Mouse (Mus musculus): ENCODE measurements around the gene Tspan9.
A peak's percentile ranks its signal among the peaks of the same experiment; 100 is the strongest.

Gene Tspan9

DNA sequence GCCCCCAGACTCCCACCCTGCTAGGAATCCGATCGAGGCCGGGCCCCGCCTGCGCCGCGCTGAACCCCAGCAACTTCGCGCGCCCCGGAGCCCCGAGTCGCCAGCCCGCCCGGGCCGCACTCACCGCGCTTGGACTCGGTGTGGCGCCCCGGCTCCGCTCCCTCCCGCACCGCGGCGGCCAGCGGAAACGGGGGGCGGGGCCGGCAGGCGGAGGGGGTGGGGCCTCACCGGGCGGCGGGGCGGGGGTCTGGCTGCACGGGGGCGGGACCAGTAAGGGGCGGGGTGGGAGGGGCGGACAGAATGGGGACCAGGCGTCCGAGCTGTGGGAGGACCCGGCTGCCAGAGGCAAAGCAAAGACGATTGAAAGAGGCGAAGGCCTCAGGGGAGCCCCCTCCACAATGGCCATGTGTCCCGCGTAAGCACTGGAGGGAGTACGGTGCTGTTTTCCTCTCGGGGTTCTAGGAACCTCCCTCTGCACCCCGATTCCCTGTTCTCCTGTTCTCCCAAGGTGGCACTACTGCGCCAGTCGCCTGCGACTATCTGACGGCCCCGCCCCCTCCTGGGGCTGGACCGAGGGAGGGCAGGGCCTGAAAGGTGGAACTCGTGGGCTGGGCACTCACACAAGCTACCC is at the start of gene Tspan9:
Tspan9 (minus strand) TSS at position 205 of the 631 bp plus-strand sequence.
- ATAC-seq (ENCODE audit: insufficient number of reproducible peaks, low FRiP score, low TSS enrichment), result peak; percentile 79

DNA sequence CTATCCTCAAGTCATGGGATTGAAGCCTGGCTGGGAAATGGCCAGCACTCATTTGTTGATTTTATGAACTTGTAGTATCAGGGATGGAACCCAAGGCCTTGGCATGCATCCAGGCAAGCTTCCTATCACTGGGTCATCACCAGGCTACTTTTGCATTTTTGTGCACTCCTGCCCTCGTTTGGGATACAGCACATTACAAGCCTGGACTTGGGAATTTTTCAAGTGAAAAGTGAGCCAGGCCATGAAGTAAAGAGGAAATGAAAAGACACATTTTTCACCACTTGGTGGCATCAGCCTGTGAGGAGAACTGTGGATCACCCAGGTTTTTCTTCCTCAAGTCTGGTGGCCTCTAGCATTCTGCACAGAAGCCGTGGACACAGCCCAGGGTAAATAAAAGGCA is 40.1 kb upstream of the Tspan9 start:
- ATAC-seq (ENCODE audit: insufficient number of reproducible peaks, low FRiP score, low TSS enrichment), result no peak

DNA sequence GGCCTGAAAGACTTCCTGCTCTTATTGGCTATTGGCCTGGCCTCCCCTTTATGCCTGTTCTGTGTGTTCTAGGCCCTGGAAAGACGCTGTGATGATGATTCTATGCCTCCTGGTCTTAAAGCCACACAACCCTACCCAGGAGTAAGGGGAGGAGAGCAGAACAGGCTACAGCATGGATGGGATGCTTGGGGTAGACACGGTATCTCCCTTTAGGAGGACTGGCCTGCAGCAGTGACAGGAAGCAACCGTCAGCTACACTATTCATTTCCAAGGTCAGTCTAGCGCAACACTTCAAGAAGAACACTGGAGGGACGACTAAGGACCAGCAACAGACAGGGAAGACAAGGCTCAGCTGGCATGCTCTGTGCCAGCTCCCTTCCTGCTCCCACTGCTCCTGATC is 37.8 kb upstream of the Tspan9 start:
- no peak for ATAC-seq (ENCODE audit: insufficient number of reproducible peaks, low FRiP score, low TSS enrichment)

DNA sequence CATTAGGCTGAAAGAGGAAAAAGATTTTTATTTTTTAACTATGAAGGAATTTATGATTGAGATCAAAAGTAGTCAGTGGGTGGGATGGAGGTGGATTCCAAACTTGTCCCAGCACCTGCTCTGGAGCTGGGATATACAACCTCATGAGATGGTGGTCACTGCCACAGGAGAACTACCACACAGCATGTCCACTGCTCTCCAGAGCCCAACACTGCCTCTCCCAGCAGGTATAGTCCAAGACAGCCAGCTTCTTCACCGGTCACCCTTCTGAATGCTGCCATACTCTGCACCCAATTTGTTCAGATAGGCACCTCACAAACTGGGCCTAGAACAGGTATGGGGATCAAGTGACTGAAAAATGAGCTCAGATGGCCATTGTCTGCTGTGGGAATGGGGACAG is 36.3 kb upstream of the Tspan9 start:
- ATAC-seq (ENCODE audit: insufficient number of reproducible peaks, low FRiP score, low TSS enrichment), result no peak

DNA sequence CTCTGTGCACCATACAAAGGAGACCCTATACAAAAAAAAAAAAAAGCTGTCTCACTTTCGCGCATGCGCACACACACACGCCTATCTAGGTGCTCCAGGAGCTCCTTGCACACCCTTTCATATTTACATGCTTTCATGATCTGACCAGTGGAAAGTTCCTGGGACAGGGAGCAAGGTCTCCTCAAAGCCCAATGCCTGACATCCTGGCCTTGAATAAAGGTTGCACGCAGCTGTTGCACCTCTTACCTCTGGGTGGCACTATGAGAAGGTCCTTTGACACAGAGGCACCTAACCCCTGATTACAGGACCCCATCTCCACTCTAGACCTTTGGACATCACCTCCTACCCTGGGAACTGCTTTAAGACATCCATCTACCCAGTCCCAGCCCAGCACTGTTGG is 35.9 kb upstream of the Tspan9 start:
- ATAC-seq (ENCODE audit: insufficient number of reproducible peaks, low FRiP score, low TSS enrichment), result no peak

DNA sequence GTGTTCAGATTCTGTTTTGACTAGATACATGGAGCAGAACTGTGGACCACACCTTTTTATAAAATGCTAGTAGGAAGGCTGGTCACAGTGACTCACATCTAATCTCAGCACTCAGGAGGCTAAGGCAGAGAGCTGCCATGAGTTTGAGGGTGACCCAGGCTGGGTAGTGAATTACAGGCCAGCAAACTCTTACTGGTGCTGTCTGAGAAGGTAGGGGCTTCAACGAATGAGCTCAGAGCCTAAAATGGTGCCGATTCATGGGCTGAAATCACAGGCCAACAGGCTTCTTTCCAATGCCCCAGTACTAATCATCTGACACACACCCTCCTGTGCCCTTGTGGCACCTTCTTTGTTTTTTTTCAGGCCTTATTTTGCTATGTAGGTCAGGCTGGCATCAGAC is 35.3 kb upstream of the Tspan9 start:
- no peak for ATAC-seq (ENCODE audit: insufficient number of reproducible peaks, low FRiP score, low TSS enrichment)

DNA sequence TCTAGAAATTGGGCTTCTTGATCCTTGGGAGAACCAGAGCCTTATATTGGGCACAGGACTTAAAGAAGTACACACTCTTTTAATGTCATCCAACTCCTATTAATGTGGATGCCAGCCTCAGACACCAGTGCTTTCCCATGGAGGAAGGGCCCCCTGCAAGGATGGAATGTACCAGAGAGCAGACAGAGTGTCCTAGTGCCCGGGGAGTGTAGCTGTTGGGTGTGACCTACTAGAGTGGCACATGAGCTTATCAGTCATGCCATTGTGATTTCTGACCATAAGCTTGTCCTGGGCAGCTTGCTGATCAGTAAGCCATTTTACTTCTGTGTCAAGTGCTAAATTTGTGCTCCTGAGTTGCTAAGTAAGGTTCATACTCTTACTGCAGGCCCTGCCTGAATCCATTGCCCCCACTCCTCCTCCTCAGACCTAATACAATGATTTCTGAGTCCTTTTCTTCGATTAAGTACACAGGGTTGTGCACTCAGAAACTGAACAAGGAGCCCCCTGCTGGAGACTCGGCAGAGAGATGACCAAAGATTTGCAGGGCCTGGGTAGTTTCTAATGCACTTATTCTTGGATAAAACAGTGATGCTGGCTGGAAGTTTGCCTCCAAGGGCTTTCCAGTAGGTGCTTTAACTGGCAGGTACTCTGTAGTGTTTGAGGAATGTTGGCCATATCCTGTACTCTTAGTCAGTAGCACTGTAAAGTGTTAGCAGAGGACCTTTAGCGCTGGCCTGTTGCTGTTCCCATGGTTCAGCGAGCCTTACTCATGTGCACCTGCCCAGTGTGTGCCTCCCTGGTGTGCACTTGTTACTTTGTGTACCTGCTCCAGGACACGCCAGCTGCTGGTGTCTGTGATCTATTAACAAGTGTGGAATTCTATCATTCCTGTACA is 25.6 kb upstream of the Tspan9 start:
- no peak for ATAC-seq (ENCODE audit: insufficient number of reproducible peaks, low FRiP score, low TSS enrichment)

DNA sequence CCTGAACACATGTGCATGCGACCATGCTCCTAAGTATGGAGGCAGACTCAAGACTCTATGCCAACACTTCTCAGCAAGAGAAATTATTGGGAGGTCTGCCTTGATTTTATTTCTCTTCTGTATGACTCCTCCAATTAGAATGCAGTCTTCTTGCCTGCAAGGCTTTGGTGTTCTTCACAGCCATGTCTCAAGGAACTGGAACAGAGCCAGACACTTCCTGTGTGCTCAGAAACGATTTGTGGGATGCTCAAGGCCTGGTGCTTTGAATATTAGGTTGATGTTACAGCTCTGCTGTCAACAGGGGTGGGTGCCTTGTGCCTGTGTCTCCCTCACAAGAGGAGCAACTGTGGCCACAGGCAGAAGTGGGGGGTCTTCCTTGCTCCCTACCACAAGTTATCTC is 22.2 kb upstream of the Tspan9 start:
- ATAC-seq (ENCODE audit: insufficient number of reproducible peaks, low FRiP score, low TSS enrichment), result no peak

DNA sequence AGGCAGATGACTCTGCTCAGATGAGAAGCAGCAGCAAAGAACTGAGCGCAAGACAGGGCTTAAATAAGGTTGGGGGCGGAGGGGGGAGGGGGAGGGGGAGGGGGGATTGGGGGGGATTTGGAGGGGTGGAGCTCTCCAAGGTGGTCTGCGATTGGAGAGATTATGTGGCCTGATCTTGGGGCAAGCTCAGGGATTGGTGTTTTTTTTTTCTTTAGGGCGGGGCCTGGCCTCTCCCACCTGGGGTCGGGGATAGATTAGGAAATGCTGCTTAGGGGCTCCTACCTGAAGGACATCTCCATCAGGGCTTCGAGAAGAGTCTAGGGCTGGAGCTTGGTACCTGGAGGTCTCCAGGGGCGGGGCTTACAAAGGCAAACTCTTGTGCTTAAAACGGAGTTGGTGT is 21.2 kb upstream of the Tspan9 start:
- ATAC-seq (ENCODE audit: insufficient number of reproducible peaks, low FRiP score, low TSS enrichment), result no peak

DNA sequence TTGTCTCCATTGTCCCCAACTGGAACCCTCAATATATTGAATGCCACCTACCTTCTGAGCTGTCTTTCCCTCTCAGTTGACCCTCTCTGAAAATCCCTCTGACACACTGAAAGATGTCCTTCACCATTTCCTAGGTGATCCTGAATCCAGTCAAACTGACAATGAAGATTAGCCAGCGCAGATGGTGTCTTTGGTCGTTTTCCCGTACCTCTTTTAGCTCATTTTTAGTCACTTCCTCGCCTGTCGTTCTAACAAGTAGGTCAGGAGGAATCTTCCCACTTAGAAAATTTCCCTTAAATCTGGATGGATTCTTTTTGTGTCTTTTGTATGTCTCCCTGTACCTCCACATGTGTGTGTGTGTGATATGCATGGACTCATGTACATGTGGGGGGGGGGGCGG is 15.7 kb upstream of the Tspan9 start:
- no peak for ATAC-seq (ENCODE audit: insufficient number of reproducible peaks, low FRiP score, low TSS enrichment)

DNA sequence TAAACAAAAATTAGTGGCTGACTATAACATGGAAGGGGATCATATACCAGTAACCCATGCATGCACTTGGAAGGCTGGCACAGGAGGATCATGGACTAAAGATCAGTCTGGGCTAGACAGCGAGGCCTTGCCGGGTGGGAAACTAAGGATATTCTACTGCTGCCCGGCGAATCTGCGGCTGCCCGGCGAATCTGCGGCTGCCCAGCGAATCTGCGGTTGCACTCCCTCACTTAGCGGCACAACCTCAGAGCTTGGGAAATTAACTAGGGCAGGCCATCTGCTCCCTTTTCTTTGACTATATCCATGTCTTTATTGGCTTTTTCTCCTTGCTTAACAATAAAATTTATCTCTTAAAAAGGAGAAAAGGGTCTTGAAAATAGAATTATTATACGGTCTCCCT is 14.6 kb upstream of the Tspan9 start:
- no peak for ATAC-seq (ENCODE audit: insufficient number of reproducible peaks, low FRiP score, low TSS enrichment)

DNA sequence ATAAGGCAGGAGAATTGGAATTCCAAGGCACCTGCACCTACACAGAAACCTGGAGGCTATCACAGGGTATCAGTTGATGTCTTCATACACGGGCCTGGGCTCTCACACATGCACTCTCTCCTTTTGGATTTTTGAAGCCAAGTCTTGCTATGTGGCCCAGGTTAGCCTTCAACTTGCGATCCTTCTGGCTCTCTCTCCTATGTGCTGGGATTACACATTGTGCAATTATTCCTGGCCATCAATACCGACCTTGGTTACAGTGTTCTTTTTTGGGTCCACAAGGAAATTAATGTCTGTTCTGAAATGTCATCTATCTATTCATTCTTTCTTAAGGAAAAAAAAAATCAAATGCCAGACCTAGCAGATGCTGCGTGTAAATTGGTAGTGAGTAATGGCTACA is 13.1 kb upstream of the Tspan9 start:
- no peak for ATAC-seq (ENCODE audit: insufficient number of reproducible peaks, low FRiP score, low TSS enrichment)

DNA sequence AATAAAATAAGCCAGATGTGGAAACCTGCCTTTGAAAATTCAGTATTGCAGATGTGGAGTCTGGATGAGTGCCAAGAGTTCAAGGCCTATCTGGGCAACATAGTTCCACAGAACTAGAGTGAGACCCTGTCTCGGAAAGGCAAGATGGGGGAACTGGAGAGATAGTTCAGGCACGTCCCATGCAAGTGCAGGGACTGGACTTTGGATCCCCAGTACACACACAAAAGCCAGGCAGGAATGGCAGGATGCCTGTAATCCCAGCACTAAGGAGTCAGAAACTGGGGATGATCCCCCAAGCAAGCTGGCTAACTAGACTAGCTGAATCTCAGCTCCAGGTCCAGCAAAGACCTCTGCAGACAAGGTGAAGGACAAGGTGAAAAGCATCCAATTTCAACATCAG is 12.5 kb upstream of the Tspan9 start:
- ATAC-seq (ENCODE audit: insufficient number of reproducible peaks, low FRiP score, low TSS enrichment), result no peak

DNA sequence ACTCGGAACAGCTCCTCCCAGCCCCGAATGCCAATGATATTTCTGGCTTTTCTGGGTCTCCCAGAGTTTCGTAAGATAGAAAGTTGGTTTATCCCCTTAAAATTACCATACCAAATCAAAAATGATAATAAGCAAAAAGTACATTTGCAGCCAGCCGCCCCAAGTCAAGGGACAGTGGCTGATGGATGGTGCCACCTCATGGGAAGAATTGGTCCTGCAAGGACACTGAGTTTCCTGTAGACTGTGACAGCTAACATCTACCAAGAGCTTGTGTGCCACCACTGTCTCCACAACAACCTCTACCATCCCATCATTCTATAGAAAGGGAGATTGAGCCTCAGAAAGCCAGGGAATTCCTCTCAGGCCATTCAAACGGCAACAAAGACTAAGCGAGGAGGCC is 2.4 kb upstream of the Tspan9 start:
- no peak for ATAC-seq (ENCODE audit: insufficient number of reproducible peaks, low FRiP score, low TSS enrichment)

DNA sequence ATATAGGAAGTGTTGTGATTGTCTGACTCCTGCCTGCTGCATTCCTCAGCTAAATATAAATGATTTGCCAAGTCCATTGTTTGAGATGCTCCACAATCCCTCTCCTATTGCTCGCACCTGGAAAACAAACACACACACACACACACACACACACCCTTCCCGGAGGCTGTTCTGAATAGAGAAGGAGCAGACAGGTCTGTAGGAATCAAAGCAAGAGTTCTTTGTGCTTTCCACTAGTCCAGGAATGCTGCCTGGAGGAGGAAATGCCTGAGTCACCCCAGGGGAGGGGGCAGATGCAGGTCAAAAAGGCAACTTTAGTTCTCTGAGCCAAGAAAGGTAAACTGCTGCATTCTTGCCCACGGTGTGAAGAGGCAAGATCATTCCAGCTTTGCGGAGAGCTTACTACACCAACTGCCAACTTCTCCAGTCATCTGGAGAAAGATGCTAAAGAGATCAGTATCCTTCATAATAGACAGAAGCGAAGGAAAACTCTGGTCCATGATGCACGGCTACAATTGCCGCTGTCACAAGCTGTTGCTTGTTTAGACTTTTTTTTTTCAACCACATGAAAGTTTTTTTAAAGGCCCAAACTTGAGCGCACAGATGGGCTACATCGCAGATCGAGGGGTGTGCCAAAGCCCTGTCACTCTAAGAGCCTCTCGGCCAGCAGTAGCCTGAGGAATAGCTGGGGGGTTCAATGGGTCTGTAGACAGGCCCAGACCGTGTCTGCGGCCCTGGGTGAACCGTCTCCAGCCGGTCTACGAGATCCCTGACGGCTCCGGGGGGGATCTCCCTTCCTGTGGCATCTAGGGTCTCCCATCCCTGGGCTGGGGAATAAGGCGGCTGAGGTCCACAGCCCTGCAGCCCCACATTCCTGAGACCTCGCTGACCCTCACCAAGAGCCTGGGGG is 770 bp downstream of the Tspan9 start:
- ATAC-seq (ENCODE audit: insufficient number of reproducible peaks, low FRiP score, low TSS enrichment), result no peak

DNA sequence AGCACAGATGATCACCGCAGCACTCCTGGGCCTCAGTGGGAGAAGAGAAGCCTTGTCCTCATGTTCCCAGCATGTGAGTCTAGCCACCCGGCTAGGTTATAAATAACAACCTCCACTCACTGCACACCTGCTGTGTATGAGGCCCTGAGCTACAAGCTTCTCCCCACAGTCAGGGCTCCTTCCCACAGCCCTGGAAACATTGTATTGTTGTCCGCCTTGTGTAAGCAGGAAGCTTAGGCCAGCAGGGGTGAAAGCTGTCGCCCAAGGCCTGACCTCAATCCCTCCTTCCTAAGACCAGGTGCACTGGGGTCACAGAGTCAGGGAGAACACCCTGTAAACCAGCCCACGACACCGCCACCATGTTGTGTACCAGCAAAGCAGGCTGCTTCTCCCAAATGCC is 2.7 kb downstream of the Tspan9 start:
- ATAC-seq (ENCODE audit: insufficient number of reproducible peaks, low FRiP score, low TSS enrichment), result no peak

DNA sequence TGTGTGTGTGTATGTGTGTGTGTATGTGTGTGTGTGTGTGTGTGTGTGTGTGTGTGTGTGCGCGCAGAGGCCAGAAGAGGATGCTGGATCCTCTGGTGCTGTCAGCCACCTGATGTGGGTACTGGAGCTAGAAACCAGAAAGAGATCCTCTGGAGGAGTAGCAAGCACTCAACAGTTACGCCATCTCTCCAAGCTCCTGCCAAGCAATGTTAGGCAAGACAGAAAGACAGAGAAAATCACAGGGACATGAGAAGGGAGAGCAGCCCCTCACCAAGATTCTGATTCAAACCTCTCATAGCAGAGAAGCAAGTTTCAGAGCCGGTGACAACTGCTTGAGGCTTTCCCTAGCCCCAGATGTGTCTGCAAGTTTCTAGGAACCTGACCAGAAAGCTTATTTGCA is 5.5 kb downstream of the Tspan9 start:
- no peak for ATAC-seq (ENCODE audit: insufficient number of reproducible peaks, low FRiP score, low TSS enrichment)

DNA sequence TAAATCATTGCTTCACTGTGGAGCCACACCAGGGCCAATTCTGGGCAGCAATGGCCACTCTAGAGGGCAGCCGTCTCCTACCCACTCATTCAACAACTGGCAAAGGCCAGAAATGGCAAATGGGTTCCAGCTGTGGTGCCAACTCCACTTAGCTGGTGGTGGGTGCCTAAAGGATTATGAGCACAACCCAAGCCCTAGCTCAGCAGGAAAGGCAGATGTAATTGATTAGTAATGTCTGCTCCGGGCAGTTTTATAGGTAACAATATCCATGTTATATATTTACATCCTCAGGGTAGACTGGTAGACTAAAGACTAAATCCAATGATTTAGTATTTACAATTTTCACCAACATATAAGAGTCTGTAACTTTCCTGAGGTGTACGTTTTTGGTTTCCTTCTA is 6.7 kb downstream of the Tspan9 start:
- ATAC-seq (ENCODE audit: insufficient number of reproducible peaks, low FRiP score, low TSS enrichment), result no peak

DNA sequence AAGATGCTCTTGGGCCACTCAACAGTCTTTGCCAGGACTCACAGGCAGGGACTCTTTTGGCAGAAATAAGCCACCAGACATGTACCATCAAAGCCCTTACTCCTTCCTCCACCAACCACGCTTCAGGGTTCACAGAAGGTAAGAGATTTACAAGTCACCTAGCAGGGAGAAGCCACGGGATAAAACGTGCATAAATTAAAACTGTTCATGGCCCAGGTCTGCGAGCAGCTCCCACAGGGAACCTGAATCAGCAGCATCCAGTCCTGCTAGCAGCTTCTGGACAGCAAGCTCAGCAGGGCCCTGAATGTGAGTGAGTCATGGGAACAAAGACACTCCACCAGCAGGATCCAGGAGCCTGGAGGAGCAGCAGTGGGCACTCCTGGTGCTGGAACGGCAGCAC is 7.9 kb downstream of the Tspan9 start:
- ATAC-seq (ENCODE audit: insufficient number of reproducible peaks, low FRiP score, low TSS enrichment), result peak; percentile 60; the same call in 1 of the 2 replicates

DNA sequence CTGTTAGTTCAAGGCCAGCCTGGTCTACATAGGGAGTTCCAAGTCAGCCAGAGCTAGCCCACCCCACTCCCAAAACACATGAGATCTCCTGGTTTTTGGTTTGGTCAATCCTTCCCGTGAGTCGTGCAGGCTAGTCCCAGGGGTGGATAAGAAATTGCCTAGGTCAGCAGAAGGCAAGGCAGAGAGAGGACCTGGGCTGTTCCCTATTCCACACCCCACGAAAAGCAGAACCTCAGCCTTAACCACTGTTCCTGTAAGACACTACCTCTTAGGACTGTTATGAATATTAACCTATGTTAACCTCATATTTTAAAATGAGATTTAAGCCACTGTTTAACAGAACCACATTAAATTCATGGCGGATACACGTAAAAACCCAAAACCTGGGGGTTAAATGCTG is 8.4 kb downstream of the Tspan9 start:
- no peak for ATAC-seq (ENCODE audit: insufficient number of reproducible peaks, low FRiP score, low TSS enrichment)

All from cerebellum, adult (tissue).